Mouse (Mus musculus) spleen, adult 12 weeks (tissue): ENCODE measurements around the gene Serpine2.

Source experiments
- DNase-seq: peaks from one replicate; pipeline ENCODE4 v3.0.0; 2022; ENCODE audit warnings: low spot score

Serpine2 gene

DNA sequence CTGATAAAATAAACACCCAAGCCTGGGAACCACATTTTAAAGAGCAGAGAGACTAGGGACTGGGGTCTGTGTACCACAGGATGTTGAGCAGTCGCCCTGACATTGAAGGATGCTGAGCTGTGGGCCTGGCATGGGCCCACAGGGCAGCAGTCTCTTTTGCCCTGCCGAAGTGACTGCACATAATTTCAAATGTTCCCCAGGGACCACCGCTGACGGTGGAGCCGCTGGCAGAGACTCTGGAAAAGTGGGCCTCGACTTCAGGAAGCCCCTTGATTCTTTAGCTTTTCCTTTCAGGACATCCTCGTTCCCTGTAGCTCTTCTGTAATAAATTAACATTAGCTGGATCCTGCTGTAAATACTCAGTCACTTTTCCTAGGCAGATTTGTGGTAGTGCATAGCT lies 103.8 kb downstream of the Serpine2 start:
- DNase-seq, result no peak

GRCm38 (mm10) chr1:79756417-79756816 lies 104.6 kb downstream of the Serpine2 start:
- DNase-seq, result no peak

- no peak for DNase-seq
Observed at GRCm38 (mm10) chr1:79755376-79755775, 105.6 kb downstream of the Serpine2 start.

DNA sequence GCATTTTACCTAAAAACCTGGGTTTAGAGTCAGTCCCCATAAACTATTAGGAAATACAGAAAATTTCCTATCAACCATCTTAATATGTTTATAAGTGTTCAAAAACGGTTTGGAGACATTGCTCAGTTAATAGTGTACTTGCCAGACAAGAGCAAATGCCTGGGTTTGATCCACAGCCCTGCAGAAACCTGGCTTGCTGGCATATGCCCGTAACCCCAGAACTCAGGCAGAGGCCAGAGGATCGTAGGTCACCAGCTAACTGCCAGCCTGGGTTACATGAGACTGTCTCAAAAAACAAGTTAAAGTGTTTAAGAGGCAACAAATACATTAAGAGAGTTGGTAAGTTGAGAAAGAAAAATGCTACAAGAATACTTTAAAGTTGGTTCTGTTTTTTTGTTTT lies 106.0 kb downstream of the Serpine2 start:
- no peak for DNase-seq

DNA sequence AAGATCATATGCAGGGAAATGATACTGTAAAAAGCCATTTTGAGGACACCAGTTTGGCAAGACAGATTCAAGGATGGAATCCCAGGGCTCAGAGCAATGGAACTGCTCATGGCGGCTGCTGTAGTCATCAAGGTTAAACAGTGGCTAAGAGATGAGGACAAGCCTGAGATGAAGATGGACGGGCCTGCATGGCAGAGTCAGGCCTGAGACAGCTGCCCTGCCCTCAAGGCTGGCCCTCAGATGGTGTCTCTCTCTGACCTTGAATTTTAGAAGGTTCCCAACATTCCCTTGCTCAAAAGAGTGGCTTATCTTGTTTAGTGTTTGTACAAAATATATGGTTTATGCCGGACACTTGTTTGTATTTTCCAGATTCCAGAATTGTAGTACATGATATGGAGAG lies 107.5 kb downstream of the Serpine2 start:
- DNase-seq, result no peak

DNA sequence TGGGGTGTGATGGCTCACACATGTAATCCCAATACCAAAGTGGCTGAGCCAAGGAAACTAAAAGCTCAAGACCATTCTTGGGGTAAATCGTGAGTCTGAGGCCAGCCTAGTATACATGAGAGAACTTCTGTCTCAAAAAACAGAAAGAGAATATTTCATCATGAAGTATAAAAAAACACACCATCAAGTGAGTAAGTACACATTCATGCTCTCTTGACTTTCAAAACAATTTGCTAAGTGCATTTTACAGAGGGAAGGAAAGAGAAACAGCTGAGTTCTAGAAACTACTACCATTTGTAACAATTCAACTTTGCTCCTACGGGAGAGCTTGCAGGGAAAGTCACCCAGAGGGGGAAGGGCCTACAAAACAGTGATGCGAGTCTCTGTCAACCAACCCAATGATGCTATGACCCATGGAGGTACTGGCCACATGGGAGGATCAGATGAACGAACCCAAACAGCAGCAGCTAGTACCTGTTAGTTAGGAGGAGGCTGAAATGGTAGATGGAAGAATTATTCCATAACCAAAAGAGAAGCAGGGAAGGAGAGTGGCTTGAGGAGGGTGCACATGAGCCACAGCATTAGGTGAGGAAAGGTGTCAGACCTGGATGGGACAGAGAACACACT lies 108.2 kb downstream of the Serpine2 start:
- DNase-seq, result no peak

DNA sequence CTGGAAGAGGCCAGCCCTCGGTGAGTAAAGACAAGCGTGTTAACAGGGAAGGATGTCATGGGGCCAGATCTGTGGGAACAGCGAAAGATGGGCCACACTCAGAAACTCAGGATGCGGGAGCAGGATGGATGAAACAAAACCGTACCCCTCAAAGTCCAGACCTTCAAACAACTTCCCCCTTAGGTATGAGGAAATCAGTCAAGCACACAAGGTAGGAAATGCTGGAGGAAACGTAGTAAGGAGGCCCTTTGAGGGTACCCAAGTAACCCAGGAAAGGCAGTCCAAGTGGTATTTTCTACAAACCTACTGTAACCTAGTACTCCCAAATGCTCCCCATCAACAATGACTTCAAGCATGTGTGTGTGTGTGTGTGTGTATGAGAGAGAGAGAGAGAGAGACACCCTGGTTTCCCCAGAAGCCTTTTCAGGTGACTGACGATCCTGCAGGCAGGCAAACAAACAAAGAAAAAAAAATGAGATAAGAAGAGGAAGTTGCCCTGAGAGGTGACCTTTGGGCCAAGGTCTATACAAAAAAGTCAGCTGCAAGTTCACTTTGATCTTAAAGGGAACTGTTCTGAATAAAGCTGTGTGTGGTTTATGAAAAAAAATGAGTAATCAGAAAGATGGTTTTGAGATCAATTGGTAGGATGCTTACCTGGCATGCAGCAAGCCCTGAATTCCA lies 108.8 kb downstream of the Serpine2 start:
- DNase-seq, result no peak

GRCm38 (mm10) chr1:79751186-79751585 lies 109.8 kb downstream of the Serpine2 start:
- DNase-seq, result no peak

DNA sequence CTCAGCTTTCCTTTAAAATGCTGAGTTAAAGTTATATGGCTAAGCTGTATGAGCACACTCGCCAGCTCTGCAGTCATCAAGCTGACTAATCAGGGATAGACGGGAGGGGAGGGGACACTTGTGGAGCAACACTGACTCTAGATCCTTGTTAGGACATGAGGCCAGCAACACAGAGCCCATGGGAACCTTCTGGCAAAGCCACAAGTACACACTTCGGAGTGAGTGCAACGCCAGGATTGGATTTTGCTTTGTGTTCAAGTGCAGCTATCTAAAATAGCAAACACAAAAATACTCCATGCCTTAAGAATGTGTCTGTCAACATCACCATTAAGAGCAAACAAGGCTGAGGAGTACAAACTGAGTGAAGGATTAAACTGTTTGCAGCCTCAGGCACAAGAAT lies 114.9 kb downstream of the Serpine2 start:
- DNase-seq, result no peak
